Mouse (Mus musculus) brain, embryonic 14.5 days (tissue): ENCODE results near the gene Igf2. TPM values are rescaled to one million over a fixed set of nuclear protein-coding genes. Genes with fewer than 3 reads are reported as not detected.

Experiments used
- DNase-seq: peaks from one replicate; pipeline ENCODE4 v3.0.0-alpha.2; 2011; ENCODE audit warnings: low read depth
- CTCF ChIP-seq: fragments of 200-500 bp; IDR thresholded peaks from 2 replicates; pipeline ENCODE4 v1.5.1; 2012; ENCODE audit warnings: inconsistent platforms, mild to moderate bottlenecking, moderate library complexity, borderline replicate concordance; ENCODE audit not compliant: insufficient read depth, insufficient read length; ENCODE audit errors: extremely low read depth
- POLR2A ChIP-seq: fragments of 200-500 bp; IDR thresholded peaks from 2 replicates; pipeline ENCODE4 v1.6.1; 2012; ENCODE audit warnings: mild to moderate bottlenecking, inconsistent platforms, borderline replicate concordance; ENCODE audit not compliant: poor library complexity, insufficient read depth, insufficient read length, severe bottlenecking; ENCODE audit errors: extremely low read depth
- polyA plus RNA-seq: library from polyadenylated mRNA; depleted of rRNA; stranded (reverse); fragments of >200 nt; gene quantifications from 2 replicates; pipeline ENCODE4 v1.2.3, GENCODE M21; 2012; rRNA removed

The Igf2 gene
- polyA plus RNA-seq, result 234 and 457 TPM in 2 replicates

- DNase-seq, result no peak
- TF ChIP-seq POLR2A (no peak), CTCF (no peak)
Observed at GRCm38 (mm10) chr7:142666659-142667058, at the start of gene Igf2. TSS of gene Igf2 (minus strand) at chr7:142666816.

GRCm38 (mm10) chr7:142714783-142715498 lies 48.3 kb upstream of the Igf2 start:
- TF ChIP-seq CTCF (peak; percentile 72), POLR2A (no peak)
- DNase-seq, result peak; percentile 84

- DNase-seq, result no peak
- TF ChIP-seq CTCF, result no peak
- no peak for TF ChIP-seq POLR2A
Observed at GRCm38 (mm10) chr7:142706873-142707272, 40.3 kb upstream of the Igf2 start.

- peak; percentile 5 for DNase-seq
- TF ChIP-seq CTCF (no peak), POLR2A (no peak)
Observed at GRCm38 (mm10) chr7:142699334-142699860, 32.8 kb upstream of the Igf2 start.

GRCm38 (mm10) chr7:142678611-142679010 lies 12.0 kb upstream of the Igf2 start:
- no peak for DNase-seq
- TF ChIP-seq POLR2A (no peak), CTCF (no peak)

- TF ChIP-seq POLR2A (no peak), CTCF (peak; percentile 64; the same call in 1 of the 2 replicates)
- DNase-seq, result peak; percentile 85
Observed at GRCm38 (mm10) chr7:142675644-142676043, 9.0 kb upstream of the Igf2 start.

- peak; percentile 5 for DNase-seq
- TF ChIP-seq POLR2A (no peak), CTCF (no peak)
Observed at GRCm38 (mm10) chr7:142675141-142675540, 8.5 kb upstream of the Igf2 start.

- peak; percentile 83 for DNase-seq
- TF ChIP-seq POLR2A (no peak), CTCF (peak; percentile 73; the same call in 1 of the 2 replicates)
Observed at GRCm38 (mm10) chr7:142672120-142672519, 5.5 kb upstream of the Igf2 start.

- TF ChIP-seq CTCF (peak; percentile 14; the same call in 1 of the 2 replicates), POLR2A (no peak)
- DNase-seq, result no peak
Observed at GRCm38 (mm10) chr7:142671067-142671466, 4.5 kb upstream of the Igf2 start.

- TF ChIP-seq POLR2A (no peak), CTCF (no peak)
- DNase-seq, result no peak
Observed at GRCm38 (mm10) chr7:142669751-142670625, 3.4 kb upstream of the Igf2 start, which contains the start of gene Gm49394. TSS of gene Gm49394 (minus strand) at chr7:142669942.

GRCm38 (mm10) chr7:142668328-142668727 lies 1.7 kb upstream of the Igf2 start:
- TF ChIP-seq POLR2A (no peak), CTCF (no peak)
- peak; percentile 61 for DNase-seq

GRCm38 (mm10) chr7:142667521-142667920 lies 905 bp upstream of the Igf2 start:
- DNase-seq, result no peak
- TF ChIP-seq POLR2A (no peak), CTCF (no peak)
